Mouse (Mus musculus): ENCODE data around the gene Rapgef4.

GRCm38 (mm10) chr2:72038235-72038634, 57.2 kb downstream of the Rapgef4 start:
- TF ChIP-seq CTCF (IDR thresholded peaks at IDR 0.05; ENCODE audit: borderline replicate concordance, extremely low read depth, insufficient read depth, insufficient read length), result peak; percentile 88; the same call in 1 of the 2 replicates
- TF ChIP-seq POLR2A (IDR thresholded peaks at IDR 0.05; ENCODE audit: borderline replicate concordance, extremely low read depth, insufficient read depth, insufficient read length, poor library complexity, severe bottlenecking), result no peak

All from brain, embryonic 14.5 days (tissue).